ENCODE assay signal across 24 mouse cellular contexts in the genomic region with DNA sequence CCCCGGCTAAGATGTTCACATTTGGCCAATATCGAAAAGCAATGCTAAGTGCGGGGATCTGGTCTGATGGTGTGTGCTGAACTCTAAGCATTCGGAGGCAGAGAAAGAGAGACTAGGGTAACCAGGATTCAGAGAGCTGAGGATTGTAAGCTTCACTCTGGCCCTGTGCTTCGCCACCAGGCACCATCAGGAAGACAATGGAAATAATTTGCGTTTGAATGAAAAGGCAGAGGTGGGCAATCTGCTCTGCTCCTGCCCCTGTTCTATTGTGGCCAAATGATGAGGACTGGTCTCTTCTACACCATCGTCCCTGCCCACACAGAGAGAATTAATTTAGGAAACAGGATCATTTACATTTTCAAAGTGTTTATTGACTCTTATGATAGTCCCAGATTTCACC. TPM values are rescaled to one million over a fixed set of nuclear protein-coding genes. Genes with fewer than 3 reads are reported as not detected.
"Had no signal": no experiment of that assay in that cellular context is flagged by ENCODE, and none has a peak within 500 bp of the region (broad histone marks: within the 10 kb centered on the region; RNA-seq: fewer than 3 reads in every experiment).

No protein-coding gene starts in this region.

- H3K4me1 ChIP-seq: neural tube, embryonic 13.5 days; neural tube, embryonic 15.5 days had no signal

- H3K4me2 ChIP-seq: lung, embryonic 14.5 days; midbrain, embryonic 12.5 days; neural tube, embryonic 13.5 days; neural tube, embryonic 15.5 days had no signal

- H3K36me3 ChIP-seq: midbrain, embryonic 12.5 days; neural tube, embryonic 13.5 days; neural tube, embryonic 15.5 days had no signal

- H3K27me3 ChIP-seq: midbrain, embryonic 12.5 days; neural tube, embryonic 13.5 days; neural tube, embryonic 15.5 days had no signal

- H3K9me3 ChIP-seq: midbrain, embryonic 12.5 days; neural tube, embryonic 13.5 days; neural tube, embryonic 15.5 days had no signal

- H3K9ac ChIP-seq: lung, embryonic 14.5 days; midbrain, embryonic 12.5 days; neural tube, embryonic 13.5 days; neural tube, embryonic 15.5 days had no signal

- H3K4me3 ChIP-seq: midbrain, embryonic 12.5 days; myocyte; neural tube, embryonic 13.5 days; neural tube, embryonic 15.5 days had no signal

- DNase-seq: lung, adult 18-20 months; lung, embryonic 14.5 days; lung, postnatal 10 days; lung, postnatal 4 days; midbrain, embryonic 14.5 days; retina, postnatal 1 day; right cerebral cortex, adult 18-20 months; right cerebral cortex, postnatal 25 days; right cerebral cortex, postnatal 4 days; spleen, adult 18-20 months; thymus, adult 18-20 months; thymus, postnatal 14 days; thymus, postnatal 36 days had no signal

- ATAC-seq: midbrain, embryonic 16.5 days had no signal

- H3K27ac ChIP-seq: midbrain, embryonic 12.5 days; neural tube, embryonic 13.5 days; neural tube, embryonic 15.5 days had no signal

RNA-seq across cellular contexts. Expression of a gene that starts 15.5 kb away (rescaled TPM):
- total RNA-seq: megakaryocyte, adult 5-6 weeks; megakaryocyte-erythroid progenitor cell, adult 5-6 weeks had no signal
- polyA plus RNA-seq: lung, embryonic 14.5 days; midbrain, embryonic 12.5 days; midbrain, embryonic 16.5 days; myocyte; neural tube, embryonic 11.5 days; neural tube, embryonic 13.5 days; neural tube, embryonic 15.5 days; small intestine, adult 2 months; stomach, embryonic 14.5 days; thymus, postnatal 0 days had no signal

RNA-seq across cellular contexts. Expression of a gene that starts 48.4 kb away (rescaled TPM):
- total RNA-seq: megakaryocyte-erythroid progenitor cell, adult 5-6 weeks had no signal
- polyA plus RNA-seq: lung, embryonic 14.5 days; midbrain, embryonic 12.5 days; midbrain, embryonic 14.5 days; midbrain, embryonic 16.5 days; myocyte; neural tube, embryonic 11.5 days; neural tube, embryonic 13.5 days; stomach, embryonic 14.5 days; thymus, postnatal 0 days had no signal
